Comparison of ENCODE assay signal across 28 mouse cellular contexts in genomic region chr9:27086256-27086655, GRCm38 (mm10).
"Had no signal": no experiment of that assay in that cellular context is flagged by ENCODE, and none has a peak within 500 bp of the region (broad histone marks: within the 10 kb centered on the region; RNA-seq: fewer than 3 reads in every experiment).

No protein-coding gene starts in this region.

- H3K27ac ChIP-seq: embryonic facial prominence, embryonic 10.5 days; embryonic facial prominence, embryonic 12.5 days; embryonic facial prominence, embryonic 13.5 days; embryonic facial prominence, embryonic 15.5 days; forebrain, embryonic 10.5 days; forebrain, embryonic 12.5 days; forebrain, embryonic 13.5 days; forebrain, embryonic 15.5 days; gastrocnemius, adult 2 months; heart, adult 2 months had no signal

- H3K4me1 ChIP-seq: embryonic facial prominence, embryonic 10.5 days; embryonic facial prominence, embryonic 12.5 days; embryonic facial prominence, embryonic 13.5 days; embryonic facial prominence, embryonic 15.5 days; forebrain, embryonic 10.5 days; forebrain, embryonic 12.5 days; forebrain, embryonic 13.5 days had no signal

- H3K4me3 ChIP-seq: embryonic facial prominence, embryonic 10.5 days; embryonic facial prominence, embryonic 12.5 days; embryonic facial prominence, embryonic 13.5 days; embryonic facial prominence, embryonic 15.5 days; erythroblast, embryonic 14.5 days; forebrain, embryonic 10.5 days; forebrain, embryonic 12.5 days; forebrain, embryonic 13.5 days; forebrain, embryonic 15.5 days; gastrocnemius, adult 2 months; heart, adult 2 months had no signal

- H3K9me3 ChIP-seq: embryonic facial prominence, embryonic 10.5 days; embryonic facial prominence, embryonic 12.5 days; embryonic facial prominence, embryonic 13.5 days; embryonic facial prominence, embryonic 15.5 days; forebrain, embryonic 10.5 days; forebrain, embryonic 12.5 days; forebrain, embryonic 13.5 days; forebrain, embryonic 15.5 days had no signal

- DNase-seq: cerebellum, adult 2 months; cerebellum, adult 8-10 months; cerebellum, adult 9-10 months; cerebellum, adult 9-11 months; cerebellum, postnatal 10 days; cerebellum, postnatal 14 days; cerebellum, postnatal 25 days; cerebellum, postnatal 36 days; embryo, embryonic 11 days; forebrain, postnatal 0 days; gastrocnemius, adult 2 months; gastrocnemius, postnatal 10 days; gastrocnemius, postnatal 14 days; gastrocnemius, postnatal 25 days; gastrocnemius, postnatal 36 days; heart, adult 18-20 months; heart, adult 2 months had no signal

- ATAC-seq: forebrain, embryonic 13.5 days; forebrain, embryonic 14.5 days; forebrain, embryonic 15.5 days; forebrain, embryonic 16.5 days; forebrain, postnatal 0 days had no signal

- H3K27me3 ChIP-seq: embryonic facial prominence, embryonic 12.5 days; embryonic facial prominence, embryonic 13.5 days; embryonic facial prominence, embryonic 15.5 days; forebrain, embryonic 12.5 days; forebrain, embryonic 13.5 days; forebrain, embryonic 15.5 days had no signal
